Mouse (Mus musculus) heart, adult 2 months (tissue): ENCODE results near the gene Nemf.

Experiments used
- EP300 ChIP-seq: fragments of 200-500 bp; IDR thresholded peaks from 2 replicates; pipeline ENCODE4 v1.6.1; 2011; ENCODE audit warnings: low read depth, low read length, control low read depth; ENCODE audit not compliant: insufficient read depth
- POLR2A ChIP-seq: fragments of 200-500 bp; IDR thresholded peaks from 2 replicates; pipeline ENCODE4 v1.6.1; 2011; ENCODE audit warnings: mild to moderate bottlenecking, low read depth, low read length, control low read depth; ENCODE audit not compliant: insufficient read depth

- no peak for TF ChIP-seq EP300
- TF ChIP-seq POLR2A, result no peak
Measured at GRCm38 (mm10) chr12:69389273-69389938, 32.4 kb upstream of the Nemf start.
